Mouse (Mus musculus) adrenal gland (tissue): ENCODE data around the gene Gm11060.

Experiments used
- intact Hi-C: fragments of 180-260 bp; cut with DNase I; formaldehyde crosslinking; loops from one replicate; pipeline ENCODE4 v1.15.1; 2025

The Gm11060 gene

GRCm38 (mm10) chr2:105114074-105114473, 22.3 kb downstream of the Gm11060 start:
- intact Hi-C loops = loop anchor here (5.0 to 10.0 kb wide), 2 partner anchors 73 to 111 kb away; partner anchors contain the start of gene Them7

- intact Hi-C loops = loop anchor here (10.0 kb wide), 1 partner anchor 107 kb away; the partner anchor contains the start of gene Them7
These were observed 25.9 kb downstream of the Gm11060 start for GRCm38 (mm10) chr2:105117669-105118068.

- intact Hi-C loops = loop anchor here (10.0 kb wide), 1 partner anchor 563 kb away; no protein-coding TSS in a partner anchor
These were observed 30.4 kb downstream of the Gm11060 start for GRCm38 (mm10) chr2:105122216-105122615.

- intact Hi-C loops = loop anchor here (10.0 kb wide), 1 partner anchor 562 kb away; no protein-coding TSS in a partner anchor
These were observed 31.1 kb downstream of the Gm11060 start for GRCm38 (mm10) chr2:105122886-105123285.

GRCm38 (mm10) chr2:105123431-105123830, 31.6 kb downstream of the Gm11060 start:
- intact Hi-C loops = loop anchor here (10.0 kb wide), 1 partner anchor 561 kb away; no protein-coding TSS in a partner anchor

GRCm38 (mm10) chr2:105123881-105124280, 32.1 kb downstream of the Gm11060 start:
- intact Hi-C loops = loop anchor here (10.0 kb wide), 1 partner anchor 561 kb away; no protein-coding TSS in a partner anchor

GRCm38 (mm10) chr2:105124391-105124790, 32.6 kb downstream of the Gm11060 start:
- intact Hi-C loops = loop anchor here (10.0 kb wide), 1 partner anchor 560 kb away; no protein-coding TSS in a partner anchor

- intact Hi-C loops = loop anchor here (10.0 kb wide), 1 partner anchor 560 kb away; no protein-coding TSS in a partner anchor
These were observed 33.4 kb downstream of the Gm11060 start for GRCm38 (mm10) chr2:105125205-105125604.

- intact Hi-C loops = loop anchor here (10.0 kb wide), 1 partner anchor 559 kb away; no protein-coding TSS in a partner anchor
These were observed 33.8 kb downstream of the Gm11060 start for GRCm38 (mm10) chr2:105125641-105126040.

GRCm38 (mm10) chr2:105126279-105126678, 34.5 kb downstream of the Gm11060 start, which contains the start of gene Wt1:
Wt1 (plus strand) TSS chr2:105126529.
- intact Hi-C loops = loop anchor here (10.0 kb wide), 1 partner anchor 559 kb away; no protein-coding TSS in a partner anchor

GRCm38 (mm10) chr2:105126691-105127530, 35.1 kb downstream of the Gm11060 start:
- intact Hi-C loops = loop anchor here (10.0 kb wide), 1 partner anchor 558 kb away; no protein-coding TSS in a partner anchor

- intact Hi-C loops = loop anchor here (10.0 kb wide), 1 partner anchor 557 kb away; no protein-coding TSS in a partner anchor
These were observed 36.0 kb downstream of the Gm11060 start for GRCm38 (mm10) chr2:105127531-105128480.

GRCm38 (mm10) chr2:105128564-105128963, 36.7 kb downstream of the Gm11060 start:
- intact Hi-C loops = loop anchor here (10.0 kb wide), 1 partner anchor 556 kb away; no protein-coding TSS in a partner anchor

GRCm38 (mm10) chr2:105130351-105131060, 38.7 kb downstream of the Gm11060 start:
- intact Hi-C loops = no loop called here

- intact Hi-C loops = no loop called here
These were observed 39.4 kb downstream of the Gm11060 start for GRCm38 (mm10) chr2:105131061-105131810.

- intact Hi-C loops = no loop called here
These were observed 39.9 kb downstream of the Gm11060 start for GRCm38 (mm10) chr2:105131811-105132100.

- intact Hi-C loops = no loop called here
These were observed 40.5 kb downstream of the Gm11060 start for GRCm38 (mm10) chr2:105132300-105132699.

- intact Hi-C loops = no loop called here
These were observed 41.3 kb downstream of the Gm11060 start for GRCm38 (mm10) chr2:105132933-105133795.

GRCm38 (mm10) chr2:105134296-105134695, 42.5 kb downstream of the Gm11060 start:
- intact Hi-C loops = no loop called here
